Mouse (Mus musculus) cerebellum, postnatal 36 days (tissue): ENCODE measurements around the gene Polr1a.
A peak's percentile ranks its signal among the peaks of the same experiment; 100 is the strongest.

Source experiments
- DNase-seq, 2 experiments: peaks; one replicate each; pipeline ENCODE4 v3.0.0; 2021 to 2022; ENCODE audit warnings: mixed read lengths in 2 of 2

Polr1a gene

DNA sequence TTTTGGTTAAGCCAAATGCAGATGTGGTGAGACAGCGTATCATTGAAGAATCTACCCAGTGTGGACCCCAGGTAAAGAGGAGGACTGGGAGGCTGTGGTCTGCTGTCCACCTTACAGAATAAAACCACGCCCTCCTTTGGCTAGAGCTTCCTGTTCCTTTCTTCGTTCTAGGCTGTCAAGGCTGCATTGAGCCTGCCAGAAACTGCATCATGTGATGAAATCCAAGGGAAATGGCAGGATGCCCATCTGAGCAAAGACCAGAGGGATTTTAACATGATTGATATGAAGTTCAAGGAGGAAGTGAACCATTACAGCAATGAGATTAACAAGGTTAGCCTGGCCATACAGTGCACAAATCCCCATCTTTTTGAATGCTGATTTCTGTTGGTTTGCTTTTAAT is 41.7 kb downstream of the Polr1a start:
- DNase-seq, result no peak

DNA sequence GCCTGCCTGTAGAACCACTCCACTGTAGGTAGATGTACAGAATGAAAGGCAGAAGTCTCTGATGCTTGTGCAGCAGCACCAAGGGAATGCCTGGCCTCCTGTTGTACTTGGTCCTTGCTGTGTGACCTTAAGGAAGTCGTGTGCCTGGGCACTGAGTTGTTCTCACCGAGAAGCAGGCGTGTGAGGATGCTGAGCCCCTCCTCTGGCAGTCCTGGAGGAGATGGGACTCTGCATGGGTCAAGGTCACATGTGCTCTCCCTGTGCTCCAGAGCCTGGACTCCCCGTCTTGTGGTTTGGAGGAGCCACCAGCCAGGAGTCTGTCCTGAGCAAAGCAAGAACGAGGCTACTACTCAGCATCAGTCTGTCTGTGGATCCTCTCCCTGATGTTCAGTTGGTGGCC is 42.3 kb downstream of the Polr1a start:
- no peak for DNase-seq

DNA sequence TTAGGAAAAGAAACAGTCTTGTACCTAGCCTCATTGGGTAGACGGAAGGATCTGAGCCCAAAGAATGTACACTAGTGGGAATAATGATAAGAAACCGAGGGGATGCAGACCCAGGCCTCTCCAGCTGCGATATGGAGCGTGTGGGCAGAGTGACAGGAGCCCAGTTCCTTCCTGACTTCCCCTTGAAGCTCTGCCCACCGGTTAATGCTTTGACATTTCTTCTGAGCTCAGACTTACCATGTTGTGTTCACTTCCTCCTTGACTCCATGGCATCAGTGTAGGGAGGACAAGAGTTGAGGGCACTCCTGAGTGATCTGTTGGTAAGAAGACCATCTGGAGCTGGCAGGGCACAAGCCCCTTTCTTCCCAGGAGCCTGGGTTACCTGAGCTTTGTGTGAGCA is 53.3 kb downstream of the Polr1a start:
- DNase-seq, result no peak

DNA sequence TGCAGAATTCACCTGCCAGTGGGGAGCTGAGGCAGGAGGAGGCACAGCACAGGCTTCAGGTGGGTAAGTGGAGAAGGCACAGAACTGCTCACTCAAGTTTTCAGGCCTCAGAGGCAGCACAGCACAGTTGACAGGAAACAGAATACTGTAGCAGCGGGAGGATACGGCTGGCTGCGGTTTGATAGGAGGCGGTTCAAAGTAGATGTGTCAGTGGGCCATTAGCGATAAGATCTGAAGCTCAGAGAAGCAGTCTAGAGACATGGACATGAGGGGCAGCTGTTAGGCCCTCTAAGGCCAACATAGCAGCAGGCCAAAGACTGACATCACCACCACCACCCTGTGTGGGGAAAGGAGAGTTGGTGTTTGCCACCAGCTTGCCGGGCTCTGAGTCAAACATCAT is 53.9 kb downstream of the Polr1a start:
- DNase-seq, result no peak

DNA sequence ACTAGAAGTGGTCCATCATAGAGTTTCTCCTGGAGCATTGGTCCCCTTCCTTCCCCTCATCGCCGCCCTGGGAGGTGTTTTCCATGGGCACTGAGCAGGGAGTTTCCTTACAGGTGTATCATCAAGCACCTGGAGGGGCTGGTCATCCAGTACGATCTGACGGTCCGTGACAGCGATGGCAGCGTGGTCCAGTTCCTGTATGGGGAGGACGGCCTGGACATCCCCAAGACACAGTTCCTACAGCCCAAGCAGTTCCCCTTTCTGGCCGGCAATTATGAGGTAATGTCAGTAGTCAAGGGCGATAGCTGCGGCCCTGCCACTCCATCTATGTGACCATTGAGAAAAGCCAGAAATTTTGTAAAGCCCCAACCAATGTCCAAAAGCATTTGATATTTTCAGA is 54.7 kb downstream of the Polr1a start:
- DNase-seq, result no peak

DNA sequence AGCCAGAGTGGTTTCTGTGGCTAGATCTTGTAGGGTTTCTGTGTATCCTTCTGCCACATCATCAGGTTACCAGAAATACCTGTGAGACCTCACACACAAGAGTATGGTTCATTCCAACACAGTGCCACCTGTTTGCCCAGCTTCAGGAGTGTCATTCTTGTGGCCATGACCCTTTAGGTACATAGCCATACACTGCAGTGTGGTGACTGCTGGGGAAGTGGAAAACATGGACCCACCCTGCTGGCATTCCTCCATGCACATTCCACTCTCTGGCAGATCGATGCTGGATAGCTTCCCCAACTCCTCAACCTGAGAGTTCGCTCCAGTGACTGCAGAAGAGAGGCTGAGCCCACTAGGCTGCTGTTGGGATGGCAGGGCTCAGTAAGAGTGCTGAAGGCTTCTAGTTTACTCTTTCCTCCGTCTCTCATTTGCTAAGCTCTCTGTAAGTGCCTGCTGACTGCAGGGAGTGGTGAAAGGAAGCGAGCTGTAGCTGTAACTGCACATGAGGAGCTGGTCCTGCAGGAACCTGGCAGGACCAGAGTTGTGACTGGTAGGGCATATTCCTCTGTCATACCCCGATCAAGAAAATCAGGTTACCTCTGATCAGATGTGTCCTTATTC is 57.9 kb downstream of the Polr1a start:
- DNase-seq, result no peak

DNA sequence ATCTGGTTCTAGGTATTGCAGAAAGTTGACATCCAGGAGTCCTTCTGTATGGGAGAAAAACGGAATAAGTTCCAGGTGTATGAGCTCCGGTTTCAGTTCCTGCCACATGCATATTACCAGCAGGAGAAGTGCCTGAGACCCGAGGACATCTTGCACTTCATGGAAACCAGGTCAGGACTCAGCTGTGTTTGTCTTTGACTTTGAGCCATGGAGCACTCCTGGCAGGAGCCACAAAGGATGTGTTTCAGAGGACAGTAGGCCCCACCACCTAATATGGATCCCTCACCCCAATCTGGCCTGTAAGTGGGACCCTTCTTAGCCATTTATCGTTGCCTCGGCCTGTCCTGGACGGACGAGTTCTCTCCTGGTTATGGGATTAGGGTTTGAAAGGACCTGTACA is 59.0 kb downstream of the Polr1a start:
- DNase-seq, result peak in 1 of 2 experiments; percentile 30

DNA sequence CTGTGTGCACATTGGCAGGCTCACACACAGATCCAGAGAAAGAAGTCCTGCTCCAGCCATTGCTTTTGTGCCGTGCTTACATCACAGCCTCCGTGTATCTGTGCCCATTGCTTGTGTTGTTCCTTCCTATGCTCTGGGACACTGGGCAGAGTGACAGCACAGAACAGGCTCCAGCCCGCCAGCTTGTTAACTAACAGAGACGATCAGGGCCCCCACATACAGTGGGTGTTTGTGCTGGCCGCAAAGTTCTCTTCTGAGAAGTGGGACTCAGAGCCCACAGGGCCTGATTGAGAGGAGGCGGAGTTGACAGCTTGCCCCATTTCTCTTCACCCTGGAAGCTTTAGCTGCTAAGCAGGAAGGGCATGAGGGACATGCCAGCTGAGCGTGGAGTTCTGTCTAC is 60.6 kb downstream of the Polr1a start:
- no peak for DNase-seq

DNA sequence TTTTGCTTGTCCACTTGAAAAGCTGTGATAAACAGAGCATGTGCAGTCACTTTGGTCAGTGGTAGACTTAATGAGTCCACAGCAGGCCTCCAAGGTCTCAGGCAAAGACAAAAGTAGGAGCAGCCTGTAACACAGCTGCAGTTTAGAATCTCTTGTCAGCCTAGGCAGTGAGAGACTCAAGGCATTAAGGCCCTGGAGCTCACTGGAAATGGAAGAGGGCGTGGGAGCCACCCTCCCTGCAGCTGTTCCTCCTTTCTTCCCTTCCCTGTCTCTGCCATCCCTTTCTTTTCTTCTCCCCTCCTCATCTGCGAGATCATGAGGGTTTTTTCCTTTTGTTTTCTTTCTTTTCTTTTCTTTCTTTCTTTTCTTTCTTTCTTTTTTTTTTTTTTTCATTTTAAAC is 61.3 kb downstream of the Polr1a start:
- no peak for DNase-seq

DNA sequence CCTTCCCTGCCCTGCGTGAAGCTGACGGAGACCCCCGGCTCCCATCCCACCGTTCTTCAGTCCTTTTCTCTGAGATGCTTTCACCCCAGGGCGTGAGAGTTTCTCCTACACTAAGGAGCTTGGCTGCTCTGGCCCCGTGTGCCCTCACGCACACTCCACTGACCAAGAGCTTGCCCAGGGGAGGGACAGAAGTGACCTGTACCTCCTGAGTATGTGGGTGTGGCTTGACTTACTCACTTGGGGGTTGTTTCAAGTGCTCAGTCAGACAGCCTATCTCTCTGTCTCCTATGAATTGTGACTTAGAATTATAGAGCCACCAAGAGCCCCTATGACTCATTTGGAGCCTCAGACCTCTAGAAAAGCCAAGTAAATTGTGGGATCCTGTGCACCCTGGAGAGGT is 67.7 kb downstream of the Polr1a start:
- no peak for DNase-seq

DNA sequence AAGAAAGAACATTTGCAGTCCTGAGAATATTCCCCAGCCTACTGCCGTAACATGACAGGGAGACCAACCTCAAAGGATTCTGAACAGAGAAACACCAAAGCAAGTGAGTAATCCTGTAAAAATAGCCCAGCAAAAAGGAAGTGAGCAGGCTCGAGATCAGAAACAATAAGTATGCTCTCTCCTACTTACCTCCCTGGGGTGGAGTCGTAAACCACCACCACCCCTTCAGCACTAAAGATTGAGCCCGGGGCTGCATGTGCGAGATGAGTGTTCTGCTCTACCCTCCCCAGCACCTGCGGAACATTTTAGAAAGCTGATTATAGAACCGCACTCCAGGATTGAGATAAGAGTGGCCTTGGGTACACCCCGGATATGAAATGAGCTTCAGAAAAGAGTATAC is 71.3 kb downstream of the Polr1a start:
- no peak for DNase-seq

DNA sequence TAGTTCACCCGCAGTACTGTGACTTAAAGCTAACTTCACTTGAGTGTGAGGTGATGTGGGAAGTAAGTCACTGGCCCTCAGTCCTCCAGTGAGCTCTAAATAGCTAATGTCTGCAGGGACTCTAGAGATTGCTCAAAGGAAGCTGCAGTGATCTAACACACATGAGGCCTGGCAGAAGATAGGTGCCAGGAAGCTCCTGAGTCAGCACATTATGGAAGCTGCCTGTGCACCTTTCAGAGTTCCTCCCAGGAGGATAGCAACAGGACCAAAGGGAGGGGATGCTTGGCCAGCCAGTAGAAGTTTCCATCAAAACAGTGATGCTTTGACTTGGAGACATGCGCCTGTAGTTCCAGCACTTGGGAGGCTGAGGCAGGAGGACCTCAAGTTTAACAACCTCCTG is 71.7 kb downstream of the Polr1a start:
- no peak for DNase-seq

DNA sequence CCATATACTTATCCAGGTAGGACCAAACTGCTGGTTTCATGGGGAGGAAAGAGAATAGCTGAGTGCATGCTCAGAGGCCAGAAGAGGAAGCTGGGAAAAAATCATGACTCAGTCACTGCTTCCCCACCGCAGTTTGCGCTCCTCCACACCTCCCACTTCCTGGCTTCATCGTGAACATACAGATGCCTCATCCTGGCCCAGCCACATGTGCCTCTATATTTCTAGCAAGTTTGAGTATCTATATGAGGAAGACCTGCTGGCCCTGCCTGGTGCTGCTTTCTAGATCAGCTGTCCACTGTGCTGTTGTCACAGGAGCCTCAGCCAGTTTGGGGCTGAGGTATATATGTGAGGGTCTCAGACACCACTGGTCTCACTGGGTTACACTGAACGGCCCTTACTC is 72.6 kb downstream of the Polr1a start:
- no peak for DNase-seq

DNA sequence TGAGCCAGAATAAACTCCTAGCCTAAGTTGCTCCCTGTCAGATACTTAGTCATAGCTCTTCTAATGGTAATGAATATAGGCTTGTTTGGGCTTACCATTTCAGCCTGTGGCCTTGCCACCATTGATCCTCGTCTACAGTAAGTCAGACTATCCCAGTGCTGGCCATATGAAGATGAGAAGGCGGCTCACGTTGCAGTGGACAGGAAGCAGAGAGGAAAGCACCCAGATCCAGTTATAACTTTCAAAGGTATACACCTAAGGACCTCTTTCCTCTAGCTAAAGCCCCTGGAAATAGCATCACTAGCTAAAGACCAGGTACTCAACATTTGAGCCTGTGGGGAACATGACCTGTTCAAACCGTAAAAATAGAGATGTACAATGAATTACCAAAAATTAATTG is 77.1 kb downstream of the Polr1a start:
- DNase-seq, result no peak

DNA sequence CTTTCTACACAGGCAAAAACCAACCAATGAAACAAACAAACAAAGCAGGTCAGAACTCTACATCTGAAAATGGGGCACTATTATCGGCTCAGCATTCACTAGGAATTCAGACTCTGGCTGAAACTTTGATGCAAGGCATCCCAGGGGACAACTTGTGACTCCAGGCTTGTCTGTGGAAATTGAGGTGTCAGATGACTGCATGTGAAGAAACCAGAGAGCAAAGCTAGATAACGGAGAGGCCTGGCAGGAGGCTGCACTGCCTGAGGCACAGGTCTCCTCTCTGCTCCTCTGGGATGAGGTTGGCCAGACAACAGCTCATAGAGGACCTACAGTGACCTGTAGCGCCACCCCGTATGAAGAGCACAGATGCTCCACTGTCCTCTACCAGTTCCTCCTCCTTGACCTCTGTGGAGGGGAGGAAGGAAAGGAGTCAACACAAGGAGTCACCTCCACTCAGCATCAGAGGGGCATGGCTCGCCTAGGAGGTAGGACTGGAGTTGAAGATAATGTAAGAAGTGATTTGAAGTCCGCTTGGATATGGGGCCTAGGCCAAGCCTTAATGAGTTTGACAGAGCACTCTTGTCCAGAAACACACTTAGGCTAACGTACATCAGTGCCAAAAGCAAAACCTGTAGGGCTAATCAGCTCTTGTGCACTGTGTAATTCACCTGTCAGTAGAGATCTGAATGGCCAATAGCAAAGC is 78.8 kb downstream of the Polr1a start:
- no peak for DNase-seq

DNA sequence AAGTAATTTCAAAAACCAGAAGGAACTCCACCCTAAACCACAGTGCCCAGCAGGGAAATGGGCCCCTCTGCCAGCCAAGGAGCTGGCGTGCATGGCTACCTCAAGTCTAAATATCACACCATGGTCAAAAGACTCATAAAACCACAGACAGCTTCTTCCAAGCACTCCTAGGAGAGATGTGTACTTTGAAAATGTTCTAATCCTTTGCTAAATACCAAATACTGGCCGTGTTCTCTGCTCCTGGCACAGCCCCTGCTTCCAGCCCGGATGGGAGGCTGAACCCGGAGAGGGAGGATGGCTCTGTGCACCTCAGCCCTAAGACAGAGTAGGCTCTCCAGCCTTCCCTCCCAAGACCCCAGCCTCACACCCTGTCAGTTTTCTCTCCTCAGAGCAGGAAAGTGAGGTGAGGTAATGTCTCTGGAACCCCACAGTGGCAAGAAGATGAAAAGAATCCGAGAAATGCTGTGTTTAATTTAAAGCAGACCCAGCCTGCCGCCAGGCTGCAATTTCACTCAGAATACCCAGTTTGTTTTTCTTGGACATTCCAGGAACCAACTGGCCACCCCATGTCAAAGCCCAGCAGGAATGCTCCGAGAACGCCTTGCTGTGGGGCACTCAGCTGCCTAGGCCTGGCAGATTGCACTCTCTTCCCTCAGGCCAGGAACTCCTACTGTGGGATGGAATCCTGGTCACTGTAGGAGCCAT is 80.9 kb downstream of the Polr1a start:
- DNase-seq, result peak in 1 of 2 experiments; percentile 87

DNA sequence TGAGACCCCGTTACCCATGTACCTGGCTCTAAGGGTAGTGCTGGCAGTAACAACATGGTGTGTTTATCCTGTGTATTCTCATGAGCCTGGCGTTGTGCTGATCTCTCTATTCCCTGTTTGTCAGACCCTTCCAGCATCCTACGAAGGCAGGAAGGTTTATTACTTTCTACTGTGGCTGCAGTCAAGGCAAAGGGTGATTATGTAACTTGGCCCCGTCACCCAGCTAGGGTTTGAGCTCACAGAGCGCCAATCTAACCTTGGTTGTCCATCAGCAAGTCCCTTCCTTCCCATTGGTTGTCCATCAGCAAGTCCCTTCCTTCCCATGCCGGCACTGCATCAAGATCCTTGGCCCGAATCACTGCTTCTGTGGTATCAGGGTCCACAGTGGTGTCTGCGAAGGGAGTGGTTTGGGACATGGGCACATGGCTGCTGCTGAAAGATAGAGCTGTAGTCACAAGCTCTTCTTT is 81.6 kb downstream of the Polr1a start:
- peak; percentile 77 to 88 for DNase-seq

DNA sequence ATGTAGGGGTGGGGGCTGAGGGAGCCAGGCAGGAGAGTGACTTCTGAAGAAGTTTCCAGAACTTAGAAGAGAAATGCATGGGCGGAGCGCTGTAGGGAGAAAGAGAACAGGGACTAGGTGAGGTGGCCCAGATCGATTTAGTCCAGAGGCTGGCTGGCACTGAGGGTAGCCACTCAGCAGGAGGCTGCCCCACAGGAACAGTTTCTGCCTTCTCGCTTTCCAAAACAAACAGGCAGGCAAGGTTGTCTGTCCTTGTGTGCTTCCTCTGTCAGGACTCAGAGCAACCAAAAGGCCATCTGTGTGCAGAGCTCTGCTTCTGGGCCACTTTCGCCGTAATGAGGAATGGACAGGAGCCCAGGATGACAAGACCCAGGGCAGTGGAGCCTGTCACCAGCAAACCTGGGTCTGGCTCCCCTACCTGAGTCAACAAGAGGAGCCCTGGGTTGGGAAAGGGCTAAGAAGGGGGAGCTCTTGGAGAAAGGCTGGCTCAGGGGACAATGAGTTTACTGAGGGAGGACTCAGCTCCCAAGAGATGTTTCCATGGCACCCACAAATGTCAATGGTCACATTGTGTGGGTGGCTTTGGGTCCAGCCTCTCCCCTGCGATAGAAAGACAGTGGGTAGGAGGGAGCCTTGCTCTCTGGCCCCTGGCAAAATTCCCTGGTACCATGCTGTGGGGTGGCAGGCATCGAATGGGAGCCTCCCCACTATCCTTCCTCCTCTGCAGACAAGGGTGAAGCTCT is 82.5 kb downstream of the Polr1a start:
- DNase-seq, result peak; percentile 63 to 73

DNA sequence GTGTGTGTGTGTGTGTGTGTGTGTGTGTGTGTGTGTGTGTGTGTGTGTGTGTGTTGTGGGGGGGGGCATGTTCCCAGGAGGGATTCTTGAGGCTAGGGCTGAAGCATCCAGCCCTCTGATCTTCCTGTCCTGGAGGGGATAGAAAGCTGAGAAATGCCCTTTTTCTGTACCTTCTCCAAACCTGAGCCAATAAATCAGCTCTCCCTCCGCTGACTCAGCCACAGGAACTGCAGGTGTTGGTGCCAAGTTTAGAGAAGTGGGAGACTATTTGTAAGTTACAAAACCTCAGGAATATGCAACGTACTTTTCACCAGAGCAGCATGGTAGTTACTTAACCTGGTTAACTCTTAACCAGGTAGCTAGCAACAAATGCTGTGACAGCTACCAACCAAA is 83.1 kb downstream of the Polr1a start:
- DNase-seq, result peak in 1 of 2 experiments; percentile 34

DNA sequence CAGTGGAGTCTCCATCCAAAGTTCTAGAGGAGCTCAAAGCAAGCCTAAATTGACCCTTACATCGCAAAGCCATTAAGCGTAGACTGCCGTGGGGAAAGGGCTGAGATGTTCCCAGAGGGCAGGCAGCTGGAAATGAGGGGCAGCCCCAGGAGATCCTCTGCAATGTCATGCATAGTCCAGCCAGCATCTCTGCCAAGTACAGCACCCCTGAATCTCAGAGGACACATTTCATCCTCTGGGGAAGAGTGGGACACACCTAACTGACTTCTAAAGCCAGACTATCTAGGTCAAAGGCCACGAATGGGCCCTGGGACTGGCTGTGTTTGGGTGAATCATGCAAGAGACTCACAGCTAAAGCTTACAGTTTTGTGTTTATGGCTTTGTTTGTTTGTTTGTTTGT is 85.2 kb downstream of the Polr1a start:
- no peak for DNase-seq

DNA sequence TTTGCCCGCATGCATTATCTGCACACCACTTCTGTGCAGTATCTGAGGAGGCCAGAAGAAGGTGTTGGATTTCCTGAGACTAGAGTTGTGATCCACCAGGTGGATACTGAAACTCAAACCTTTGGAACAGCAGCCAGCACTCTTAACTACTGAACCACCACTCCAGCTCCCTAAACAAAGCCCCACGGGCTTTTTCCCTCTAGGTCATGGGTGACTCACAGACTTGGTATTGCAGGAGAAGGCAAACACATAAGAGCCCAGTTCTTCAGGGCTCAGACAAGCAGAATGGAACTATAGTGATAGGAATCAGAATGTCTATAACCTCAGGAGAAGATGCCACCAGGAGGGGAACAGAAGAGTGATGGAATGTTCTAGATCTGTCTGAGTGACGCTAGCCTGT is 86.2 kb downstream of the Polr1a start:
- no peak for DNase-seq

DNA sequence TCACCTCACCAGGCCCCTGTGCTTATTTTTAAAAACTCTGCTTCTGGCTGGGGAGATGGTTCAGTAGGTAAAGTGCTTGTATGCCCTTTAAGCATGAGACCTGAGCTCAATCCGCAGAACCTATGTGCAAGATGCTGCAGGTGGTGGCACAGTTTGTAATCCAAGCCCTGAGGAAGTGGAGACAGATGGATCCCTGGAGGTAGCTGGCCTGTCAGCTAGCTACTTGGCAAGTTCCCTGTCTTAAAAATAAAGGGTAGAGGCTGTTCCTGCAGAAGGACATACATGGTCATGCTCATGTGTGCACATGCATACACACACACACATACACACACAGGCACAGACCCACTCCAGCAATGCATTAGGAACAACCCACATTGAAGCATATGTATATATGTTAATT is 88.4 kb downstream of the Polr1a start:
- peak; percentile 74 to 80 for DNase-seq

DNA sequence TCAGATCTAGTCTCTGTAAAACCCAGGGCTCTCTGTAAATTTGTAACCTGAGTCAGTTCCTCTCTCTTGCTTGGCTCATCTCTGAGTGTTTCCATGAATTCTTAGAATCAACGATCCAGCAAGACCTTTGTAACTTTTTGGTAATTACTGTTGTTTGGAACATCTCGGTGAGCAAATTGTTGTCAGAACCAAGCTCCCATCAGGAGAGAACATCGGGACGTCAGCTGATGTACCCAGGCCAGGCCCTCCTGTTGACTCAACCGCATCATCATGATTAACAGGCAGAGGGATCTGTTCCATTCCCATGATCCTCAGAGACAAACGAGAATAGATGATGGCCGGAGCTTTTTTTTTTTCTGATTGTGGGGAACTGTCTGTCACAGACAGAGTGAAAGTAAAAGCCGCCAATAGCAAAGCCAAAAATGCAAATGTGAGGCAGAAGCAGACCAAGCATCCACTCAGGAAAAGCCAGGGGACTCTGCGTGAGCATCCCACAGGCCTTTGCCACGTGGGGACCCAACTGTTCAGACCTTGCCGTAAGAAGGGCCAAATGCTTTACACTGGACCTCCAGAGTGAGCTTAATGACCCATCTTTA is 91.2 kb downstream of the Polr1a start:
- no peak for DNase-seq
